Mouse (Mus musculus) cerebellum, postnatal 10 days (tissue): Measurements from ENCODE around the gene Akr1b10.
A peak's percentile ranks its signal among the peaks of the same experiment; 100 is the strongest.
"Not testable (repeated sequence)": the region's sequence is repeated elsewhere in the genome, so short reads cannot be mapped to it uniquely, and the experiment has no call there.

Experiments
- DNase-seq, 2 experiments: peaks; one replicate each; pipeline ENCODE4 v3.0.0; 2021; ENCODE audit warnings: mixed read lengths in 2 of 2

Gene Akr1b10

DNA sequence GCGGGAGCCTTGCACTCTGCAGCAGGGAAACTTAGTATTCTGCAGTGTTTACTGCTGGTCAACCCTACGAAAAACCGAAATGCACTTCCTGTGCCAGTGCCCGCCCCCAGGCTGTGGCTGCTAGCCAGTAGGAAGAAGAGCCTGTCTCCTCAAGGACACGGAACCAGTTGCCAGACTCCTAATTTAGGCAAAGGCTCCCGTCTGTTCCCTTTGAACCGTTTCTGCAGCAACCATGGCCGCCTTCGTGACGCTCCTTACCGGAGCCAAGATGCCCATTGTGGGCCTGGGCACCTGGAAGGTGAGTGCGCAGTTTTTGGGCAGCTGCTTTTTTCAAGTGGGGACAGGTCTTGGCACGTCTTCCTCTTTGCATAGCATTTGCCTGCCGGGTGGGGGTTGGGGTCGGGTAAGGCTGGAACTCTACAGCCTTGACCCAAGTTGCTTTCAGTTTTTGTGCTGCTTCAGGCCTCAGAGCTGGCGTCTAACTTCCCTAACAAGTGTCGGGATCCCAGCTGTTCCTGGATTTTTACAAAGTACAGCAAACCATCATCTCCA, at the start of gene Akr1b10:
Gene Akr1b10, plus strand, starts transcription at position 109 of the 552 bp plus-strand sequence.
- peak; percentile 91 to 93 for DNase-seq

DNA sequence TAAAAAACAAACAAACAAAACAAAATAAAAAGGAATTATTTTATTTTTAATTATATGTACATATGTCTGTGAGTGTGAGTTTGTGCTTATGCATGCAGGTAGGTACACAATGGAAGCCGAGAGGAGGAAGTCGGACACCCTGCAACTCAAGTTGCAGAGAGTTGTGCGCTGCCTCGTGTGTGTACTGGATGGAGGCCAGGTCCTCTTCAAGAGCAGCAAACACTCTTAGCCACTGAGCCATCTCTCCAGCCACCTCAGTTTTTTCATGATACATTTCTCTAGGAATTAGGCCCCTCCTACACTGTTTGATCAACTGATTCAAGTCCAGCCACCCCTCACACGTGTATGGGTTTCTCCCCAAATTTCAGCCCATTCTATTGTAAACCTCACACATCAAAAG, 49.3 kb upstream of the Akr1b10 start:
- no peak for DNase-seq

DNA sequence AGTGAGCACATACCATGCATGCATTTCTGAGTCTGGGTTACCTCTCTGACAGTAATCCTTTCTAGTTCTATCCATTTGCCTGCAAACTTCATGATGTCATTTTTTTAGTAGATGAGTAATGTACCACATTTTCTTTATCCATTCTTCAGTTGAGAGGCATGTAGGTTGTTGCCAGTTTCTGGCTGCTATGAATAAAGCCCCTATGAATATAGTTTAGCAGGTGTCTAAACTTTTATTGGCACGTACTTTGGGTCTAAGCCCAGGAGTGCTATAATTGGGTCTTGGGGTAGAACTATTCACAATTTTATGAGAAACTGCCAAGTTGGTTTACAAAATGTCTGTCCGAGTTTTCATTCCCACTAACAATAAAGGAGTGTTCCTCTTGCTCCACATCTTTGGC, 46.2 kb upstream of the Akr1b10 start:
- DNase-seq: no peak

- no peak for DNase-seq
Observed at GRCm38 (mm10) chr6:34341991-34342390, 42.0 kb upstream of the Akr1b10 start.

GRCm38 (mm10) chr6:34342476-34342875, 41.5 kb upstream of the Akr1b10 start:
- DNase-seq: no peak

GRCm38 (mm10) chr6:34343426-34343825, 40.6 kb upstream of the Akr1b10 start:
- DNase-seq: no peak

- DNase-seq: no peak
Observed at GRCm38 (mm10) chr6:34344135-34344850, 39.7 kb upstream of the Akr1b10 start.

- peak in 1 of 2 experiments; percentile 44 for DNase-seq
Observed at GRCm38 (mm10) chr6:34344935-34345334, 39.1 kb upstream of the Akr1b10 start.

DNA sequence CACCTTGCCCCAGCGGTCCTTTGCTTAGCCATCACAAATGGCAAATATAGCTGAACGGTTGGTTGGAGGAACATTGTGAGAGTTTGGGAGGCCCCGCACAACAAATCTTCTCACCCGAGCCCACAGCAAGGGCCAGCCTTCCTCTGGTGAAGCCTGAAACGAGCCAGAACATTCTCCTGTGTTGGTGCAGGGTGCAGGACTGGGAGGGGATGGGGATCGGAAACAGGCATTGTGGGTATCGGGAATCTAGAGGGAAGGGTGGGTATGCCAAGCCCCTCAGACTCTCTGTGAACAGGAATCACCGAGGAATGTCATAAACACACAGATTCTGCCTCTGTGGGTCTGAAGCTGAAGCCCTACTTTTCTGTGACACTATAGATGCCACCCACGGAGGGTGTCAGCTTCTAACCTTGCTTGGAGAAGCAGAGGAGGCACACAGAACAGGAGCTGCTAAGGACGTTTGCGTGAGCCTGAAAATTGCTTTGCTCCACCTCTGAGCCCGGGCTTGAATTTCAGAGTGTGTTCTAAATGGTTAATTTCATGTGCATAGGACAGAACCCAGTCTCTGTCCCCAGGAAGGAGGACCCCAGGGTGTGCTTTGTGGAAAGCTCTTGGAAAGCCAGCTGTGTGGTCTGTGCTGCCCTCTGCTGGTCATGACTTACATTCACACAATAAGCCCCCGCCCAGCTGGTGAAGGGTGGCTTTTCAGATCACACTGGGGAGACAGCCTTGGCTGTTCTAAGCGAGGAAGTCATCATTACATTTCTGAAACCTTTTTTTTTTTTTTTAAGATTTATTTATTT, 37.7 kb upstream of the Akr1b10 start:
- peak; percentile 85 to 88 for DNase-seq

GRCm38 (mm10) chr6:34350037-34350699, 33.9 kb upstream of the Akr1b10 start:
- DNase-seq: no peak

DNA sequence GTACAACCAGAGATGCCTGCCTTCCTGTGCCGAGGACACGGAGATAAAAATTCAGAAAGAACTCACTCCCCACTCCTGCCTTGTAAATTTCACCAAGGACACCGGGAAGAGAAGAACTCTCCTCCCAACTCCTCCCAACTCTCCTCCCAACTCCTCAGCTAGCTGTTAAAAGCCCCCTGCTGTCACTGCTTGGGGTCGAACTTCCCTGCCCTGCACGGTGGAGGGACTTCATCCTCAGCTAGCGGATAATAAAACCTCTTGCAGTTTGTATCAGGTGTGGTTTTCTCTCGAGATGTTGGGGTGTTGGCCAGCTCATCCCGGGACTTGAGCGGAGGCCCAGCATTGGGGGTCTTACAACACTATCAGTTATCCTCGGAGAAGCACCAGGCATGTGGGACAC, 32.5 kb upstream of the Akr1b10 start:
- not testable (repeated sequence) for DNase-seq

- DNase-seq: peak; percentile 23 to 34
Observed at GRCm38 (mm10) chr6:34352401-34352800, 31.6 kb upstream of the Akr1b10 start.

GRCm38 (mm10) chr6:34353658-34354353, 30.2 kb upstream of the Akr1b10 start, which contains the start of gene Akr1b8:
Gene Akr1b8 (plus strand): TSS chr6:34354119.
- DNase-seq: peak; percentile 90 to 93

DNA sequence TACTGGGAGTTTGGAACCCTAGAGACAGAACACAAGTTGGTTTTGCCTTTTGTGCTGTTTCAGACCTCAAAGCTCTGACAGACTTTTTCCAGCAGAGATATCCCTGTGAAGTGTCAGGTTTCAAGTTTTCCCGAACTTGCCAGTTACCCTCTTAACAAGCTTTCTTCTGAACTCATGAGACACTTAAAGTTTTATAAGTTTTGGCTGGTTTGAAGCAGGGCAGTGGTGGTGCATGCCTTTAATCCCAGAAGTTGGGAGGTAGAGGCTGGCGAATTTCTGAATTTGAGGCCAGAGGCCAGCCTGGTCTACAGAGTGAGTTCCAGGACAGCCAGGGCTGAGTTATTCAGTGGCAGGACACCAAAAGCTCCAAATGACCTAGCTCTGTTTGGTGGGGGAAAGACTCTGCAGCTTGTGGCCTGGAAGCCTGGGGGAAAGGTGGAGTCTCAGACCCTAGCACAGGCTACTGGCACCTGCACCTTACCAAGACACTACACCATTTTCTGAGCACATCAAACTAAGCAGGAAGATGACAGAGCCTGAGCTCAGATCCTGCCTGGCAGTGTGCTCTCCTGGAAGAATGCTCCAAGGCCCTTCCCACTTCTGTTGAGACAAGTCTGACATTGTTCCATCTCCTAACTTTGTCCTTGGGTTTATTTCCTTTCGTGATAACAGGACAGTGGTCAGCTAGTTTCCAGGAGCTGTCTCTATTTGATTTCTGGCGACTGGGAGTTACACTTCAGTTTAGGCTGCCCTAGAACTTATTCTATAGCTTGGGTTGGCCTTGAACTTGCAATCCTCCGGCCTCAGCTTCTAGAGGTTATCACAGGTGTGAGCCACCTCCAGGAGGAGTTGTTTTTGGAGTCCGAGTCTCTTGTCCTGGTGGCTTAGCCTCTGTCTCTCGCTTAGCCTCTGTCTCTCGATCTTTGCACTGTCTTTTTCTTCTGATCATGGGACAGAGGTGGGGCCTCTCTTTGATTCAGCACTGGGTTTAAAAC, 29.4 kb upstream of the Akr1b10 start:
- peak in 1 of 2 experiments; percentile 22 for DNase-seq

- DNase-seq: no peak
Observed at GRCm38 (mm10) chr6:34355349-34355747, 28.7 kb upstream of the Akr1b10 start.

DNA sequence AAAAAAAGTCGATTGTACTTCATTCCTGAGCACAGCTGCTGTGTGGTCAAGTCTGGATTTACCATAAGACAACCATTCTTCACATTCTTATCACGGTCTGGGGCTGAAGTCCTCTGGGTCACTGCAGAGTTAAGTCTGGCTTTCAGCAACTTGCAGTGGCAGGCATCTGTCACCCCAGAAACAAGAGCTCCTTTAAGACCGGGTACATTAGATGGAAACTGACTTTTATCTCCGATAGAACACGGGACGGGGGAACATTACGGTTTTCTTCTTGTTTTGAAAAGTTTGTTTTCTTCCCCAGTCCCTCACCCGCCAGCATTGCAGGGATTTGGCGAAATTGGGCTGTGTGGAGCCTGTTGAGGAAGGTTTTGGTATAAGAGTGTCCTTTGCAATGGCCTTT, 28.2 kb upstream of the Akr1b10 start:
- DNase-seq: no peak

DNA sequence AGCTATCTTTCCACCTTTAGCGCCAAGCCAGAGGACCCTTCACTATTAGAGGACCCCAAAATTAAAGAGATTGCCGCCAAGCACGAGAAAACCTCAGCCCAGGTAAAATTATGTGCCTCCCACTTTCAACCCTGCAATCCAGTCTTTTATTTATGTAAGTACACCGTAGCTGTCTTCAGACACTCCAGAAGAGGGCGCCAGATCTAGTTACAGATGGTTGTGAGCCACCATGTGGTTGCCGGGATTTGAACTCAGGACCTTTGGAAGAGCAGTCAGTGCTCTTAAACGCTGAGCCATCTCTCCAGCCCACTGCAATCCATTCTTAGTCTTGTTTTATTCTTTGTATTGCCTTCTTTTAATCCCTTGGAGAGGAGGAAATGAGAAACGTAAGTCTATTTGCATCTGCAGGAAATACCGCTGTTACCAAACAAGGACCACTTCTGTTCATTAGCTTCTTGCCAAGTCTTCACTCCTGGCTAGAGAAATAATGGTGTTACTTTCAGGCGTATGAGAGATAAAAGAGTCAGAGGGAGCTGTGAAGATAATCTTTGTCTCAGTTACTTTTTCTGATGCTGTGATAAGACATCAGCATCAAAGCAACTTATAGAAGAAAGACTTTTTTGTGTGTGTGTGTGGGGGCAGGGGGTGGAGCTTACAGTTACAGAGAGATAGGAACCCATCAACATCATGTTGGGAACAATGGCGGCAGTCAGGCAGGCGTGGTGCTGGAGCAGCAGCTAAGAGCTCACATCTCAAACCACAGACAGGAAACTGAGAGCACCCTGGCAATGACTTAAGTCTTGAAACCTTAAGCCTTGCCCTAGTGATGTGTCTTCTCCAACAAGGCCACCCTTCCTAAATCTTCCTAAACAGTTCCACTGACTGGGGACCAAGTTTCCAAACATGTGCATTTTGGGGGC, 19.5 kb upstream of the Akr1b10 start:
- DNase-seq: no peak

DNA sequence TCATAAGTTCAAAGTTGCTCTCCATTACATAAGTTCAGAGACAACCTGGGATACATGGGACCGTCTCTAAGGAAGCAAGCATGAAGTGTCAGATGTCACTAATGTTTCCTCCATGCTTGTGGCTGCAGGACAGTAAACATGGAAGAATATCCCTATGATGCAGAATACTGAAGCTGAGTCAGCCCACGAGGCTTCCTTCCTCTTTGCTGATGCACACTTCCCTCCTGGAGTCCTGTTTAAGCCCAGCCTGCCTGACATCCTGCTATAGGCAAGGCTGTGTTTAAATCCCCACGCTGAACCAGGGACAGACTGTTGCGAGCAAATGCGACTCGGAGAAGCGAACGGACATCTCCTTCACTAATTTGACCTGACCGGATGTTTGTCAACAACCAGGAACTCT, 16.0 kb upstream of the Akr1b10 start:
- no peak for DNase-seq

GRCm38 (mm10) chr6:34370081-34370480, 13.9 kb upstream of the Akr1b10 start:
- DNase-seq: no peak
